8 mouse cellular contexts compared by ENCODE assay signal in genomic region chr2:53189811-53190210, GRCm38 (mm10). TPM values are rescaled to one million over a fixed set of nuclear protein-coding genes. Genes with fewer than 3 reads are reported as not detected.
DNase-seq lines count a peak whose midpoint lies in the region; ATAC-seq and TF ChIP-seq lines count a peak whose summit lies in the region.

No protein-coding gene starts in this region.

- H3K9ac ChIP-seq in kidney, embryonic 14.5 days (ENCODE audit: low read depth, low read length) = peak overlapping the region; percentile 92; the same call in 1 of the 2 replicates
- H3K9ac ChIP-seq in MEL (ENCODE audit: control insufficient read depth, low read depth, low read length, poor library complexity, severe bottlenecking) = peak overlapping the region; percentile 100
- H3K9ac ChIP-seq in intestine, embryonic 16.5 days (ENCODE audit: low read depth, low read length) = 0 out of 2 replicates have a peak overlapping the region, but pooled peaks have one; percentile 21

- H3K4me3 ChIP-seq in kidney, embryonic 14.5 days (ENCODE audit: low read length) = peak overlapping the region; percentile 69
- H3K4me3 ChIP-seq in MEL (ENCODE audit: control insufficient read depth in 1 of 2, insufficient read depth in 1 of 2, low read depth in 2 of 2, low read length in 2 of 2) (peak overlapping the region; percentile 39 to 94), myocyte (peak overlapping the region; percentile 98)
- peak overlapping the region; percentile 89 for H3K4me3 ChIP-seq in embryonic facial prominence, embryonic 10.5 days
- H3K4me3 ChIP-seq in intestine, embryonic 16.5 days (ENCODE audit: low read length) = no peak overlapping the region

- H3K79me2 ChIP-seq in MEL (ENCODE audit: control insufficient read depth, insufficient read depth, low read length, poor library complexity) (peaks cover 46% of the 10 kb centered on the region), myocyte (ENCODE audit: control insufficient read depth, insufficient read depth) (peaks cover 83% of the 10 kb centered on the region)

- H3K27ac ChIP-seq in kidney, embryonic 14.5 days (ENCODE audit: low read depth, low read length) = no peak overlapping the region
- no peak overlapping the region for H3K27ac ChIP-seq in MEL (ENCODE audit: control insufficient read depth, low read depth, low read length)
- H3K27ac ChIP-seq in embryonic facial prominence, embryonic 10.5 days (replicated peaks) = peak overlapping the region; percentile 95; the same call in 1 of the 2 replicates
- H3K27ac ChIP-seq in intestine, embryonic 16.5 days (ENCODE audit: low read length) = no peak overlapping the region

- no peak for TF ChIP-seq EP300 in MEL (IDR thresholded peaks at IDR 0.05; ENCODE audit: low read depth in 1 of 2, low read length in 2 of 2)

- H3K9me3 ChIP-seq in kidney, embryonic 14.5 days (ENCODE audit: control insufficient read depth, low read length) = no peaks in the 10 kb centered on the region
- no peaks in the 10 kb centered on the region for H3K9me3 ChIP-seq in MEL (replicated peaks; ENCODE audit: insufficient read depth, low read length)
- no peaks in the 10 kb centered on the region for H3K9me3 ChIP-seq in embryonic facial prominence, embryonic 10.5 days
- no peaks in the 10 kb centered on the region for H3K9me3 ChIP-seq in intestine, embryonic 16.5 days (ENCODE audit: control insufficient read depth, low read length)

- no peaks in the 10 kb centered on the region for H3K27me3 ChIP-seq in kidney, embryonic 14.5 days (ENCODE audit: control insufficient read depth, insufficient read depth, low read length)
- H3K27me3 ChIP-seq in MEL (ENCODE audit: control insufficient read depth in 1 of 2, insufficient read depth in 2 of 2, low read length in 2 of 2) = no peaks in the 10 kb centered on the region
- H3K27me3 ChIP-seq in embryonic facial prominence, embryonic 10.5 days (replicated peaks; ENCODE audit: low read depth, poor library complexity, severe bottlenecking) = no peaks in the 10 kb centered on the region
- H3K27me3 ChIP-seq in intestine, embryonic 16.5 days (replicated peaks; ENCODE audit: control insufficient read depth, insufficient read depth, low read length) = no peaks in the 10 kb centered on the region
- no peaks in the 10 kb centered on the region for H3K27me3 ChIP-seq in myocyte (ENCODE audit: control insufficient read depth, insufficient read depth, insufficient read length)

- no peak for ATAC-seq in kidney, embryonic 14.5 days (ENCODE audit: low FRiP score, low TSS enrichment)
- no peak for ATAC-seq in intestine, embryonic 16.5 days
- ATAC-seq in monocyte, adult 5-6 weeks (replicated peaks; ENCODE audit: insufficient number of reproducible peaks, low FRiP score, low TSS enrichment, poor library complexity, severe bottlenecking) = no peak

- no peak overlapping the region for H3ac ChIP-seq in myocyte (ENCODE audit: control insufficient read depth, insufficient read length)

- H3K4me1 ChIP-seq in kidney, embryonic 14.5 days (ENCODE audit: control insufficient read depth, insufficient read depth, low read length) = peaks cover 9% of the 10 kb centered on the region
- peaks cover 8 to 23% of the 10 kb centered on the region in 2 experiments for H3K4me1 ChIP-seq in MEL (ENCODE audit: control insufficient read depth in 1 of 2, insufficient read depth in 2 of 2, low read length in 2 of 2)
- peaks cover 26% of the 10 kb centered on the region for H3K4me1 ChIP-seq in embryonic facial prominence, embryonic 10.5 days
- H3K4me1 ChIP-seq in intestine, embryonic 16.5 days (ENCODE audit: control insufficient read depth, insufficient read depth, low read length) = peaks cover 7% of the 10 kb centered on the region

- DNase-seq in kidney, adult 18-20 months = no peak
- peak; percentile 53 for DNase-seq in MEL (ENCODE audit: low read depth, low spot score)
- DNase-seq in embryonic facial prominence, embryonic 10.5 days (ENCODE audit: low spot score) = peak; percentile 21
- DNase-seq in left cerebral cortex, adult 18-20 months (ENCODE audit: low spot score in 2 of 2) = no peak

- H3K4me2 ChIP-seq in kidney, embryonic 14.5 days (replicated peaks; ENCODE audit: low read depth, low read length) = peak overlapping the region; percentile 40
- H3K4me2 ChIP-seq in intestine, embryonic 16.5 days (ENCODE audit: low read depth, low read length) = peak overlapping the region; percentile 44
- H3K4me2 ChIP-seq in myocyte (ENCODE audit: low read depth) = peak overlapping the region; percentile 71

- no peak for TF ChIP-seq RAD21 in MEL (IDR thresholded peaks at IDR 0.05; ENCODE audit: low read depth, low read length)

- peaks cover 18% of the 10 kb centered on the region; the same call in 1 of the 2 replicates for H3K36me3 ChIP-seq in kidney, embryonic 14.5 days (ENCODE audit: control insufficient read depth, insufficient read depth, low read length)
- H3K36me3 ChIP-seq in MEL (ENCODE audit: control insufficient read depth in 1 of 2, insufficient read depth in 2 of 2, low read length in 2 of 2) = peaks cover 41 to 43% of the 10 kb centered on the region in 2 experiments
- peaks cover 61% of the 10 kb centered on the region for H3K36me3 ChIP-seq in embryonic facial prominence, embryonic 10.5 days (replicated peaks)
- H3K36me3 ChIP-seq in intestine, embryonic 16.5 days (ENCODE audit: control insufficient read depth, insufficient read depth, low read length) = no peaks in the 10 kb centered on the region
- peaks cover 22% of the 10 kb centered on the region for H3K36me3 ChIP-seq in myocyte (ENCODE audit: control insufficient read depth, insufficient read depth)

- 78% methylated on average over 3 of the region's 3 CpGs for WGBS in kidney, embryonic 14.5 days
- 67% methylated on average over 3 of the region's 3 CpGs for WGBS in embryonic facial prominence, embryonic 10.5 days
- WGBS in intestine, embryonic 16.5 days = 70% methylated on average over 3 of the region's 3 CpGs

- TF ChIP-seq POLR2A in MEL (IDR thresholded peaks at IDR 0.05; ENCODE audit: control insufficient read depth in 1 of 2, insufficient read depth in 1 of 2, low read depth in 1 of 2, low read length in 2 of 2, poor library complexity in 1 of 2) (no peak), myocyte (IDR thresholded peaks at IDR 0.05; ENCODE audit: insufficient read length, low read depth) (no peak)

- TF ChIP-seq CTCF in MEL (IDR thresholded peaks at IDR 0.05 in 2 of 3, conservative IDR thresholded peaks at IDR 0.05 in 1 of 3; ENCODE audit: control insufficient read depth in 1 of 3, insufficient read depth in 1 of 3, low read depth in 2 of 3, low read length in 3 of 3, poor library complexity in 1 of 3, severe bottlenecking in 1 of 3) = peak in 1 of 3 experiments; percentile 18; a peak in 2 of 6 replicates

TF ChIP-seq in MEL, 35 proteins besides CTCF, POLR2A, EP300 and RAD21 (continues in another document):
- TF ChIP-seq NELFE (IDR thresholded peaks at IDR 0.05; ENCODE audit: low read depth, low read length) (no peak), MXI1 (IDR thresholded peaks at IDR 0.05; ENCODE audit: low read depth, low read length) (no peak), USF1 (IDR thresholded peaks at IDR 0.05; ENCODE audit: low read depth, low read length) (no peak), MAFK (IDR thresholded peaks at IDR 0.05; ENCODE audit: borderline replicate concordance, low read depth, low read length) (no peak), USF2 (IDR thresholded peaks at IDR 0.05; ENCODE audit: borderline replicate concordance in 1 of 2, insufficient read depth in 1 of 2, low read depth in 1 of 2, low read length in 2 of 2) (no peak), MAX (IDR thresholded peaks at IDR 0.05; ENCODE audit: low read length) (no peak), CHD1 (IDR thresholded peaks at IDR 0.05; ENCODE audit: low read depth, low read length) (no peak), GATA1 (IDR thresholded peaks at IDR 0.05; ENCODE audit: low read depth, low read length) (no peak), ETS1 (IDR thresholded peaks at IDR 0.05; ENCODE audit: low read depth, low read length) (no peak)

TF ChIP-seq in myocyte, 11 proteins besides CTCF, POLR2A, EP300 and RAD21:
- TF ChIP-seq MAX (IDR thresholded peaks at IDR 0.05; ENCODE audit: low read depth) = no peak
- no peak for TF ChIP-seq CEBPB (IDR thresholded peaks at IDR 0.05; ENCODE audit: insufficient read depth, poor library complexity, severe bottlenecking)
- no peak for TF ChIP-seq USF1 (IDR thresholded peaks at IDR 0.05; ENCODE audit: low read depth)
- TF ChIP-seq MYOD1 (IDR thresholded peaks at IDR 0.05; ENCODE audit: control insufficient read depth in 1 of 3, insufficient read length in 2 of 3, low read depth in 2 of 3) = no peak
- TF ChIP-seq MYOG (IDR thresholded peaks at IDR 0.05; ENCODE audit: control insufficient read depth in 1 of 3, insufficient read depth in 1 of 3, insufficient read length in 2 of 3, low read depth in 2 of 3) = no peak
- no peak for TF ChIP-seq E2F4 (IDR thresholded peaks at IDR 0.05; ENCODE audit: insufficient read depth)
- TF ChIP-seq POLR2AphosphoS2 (IDR thresholded peaks at IDR 0.05; ENCODE audit: insufficient read length, low read depth) = no peak
- TF ChIP-seq TCF3 (IDR thresholded peaks at IDR 0.05; ENCODE audit: insufficient read length, low read depth) = no peak

RNA-seq across cellular contexts. Expression of gene Prpf40a, which starts 1.3 kb away (rescaled TPM):
- 223 and 231 TPM in 2 replicates for polyA plus RNA-seq in kidney, embryonic 14.5 days (2014; fragmentation: Nextera tagmentation; extraction: Ambion mirVana)
- 82.9 and 92.0 TPM in 2 replicates for total RNA-seq in MEL (2012; rRNA removed)
- polyA plus RNA-seq in MEL (2012; ENCODE audit: insufficient read depth in 1 of 2, insufficient read length in 2 of 2, low read depth in 1 of 2, low replicate concordance in 2 of 2, missing spikeins in 1 of 2) (10 to 100 TPM; 94.9 to 98.5 TPM), myocyte (2012; fragmentation: generic; extraction: Trizol) (14.2 TPM)
- 205 and 209 TPM in 2 replicates for polyA plus RNA-seq in embryonic facial prominence, embryonic 10.5 days (2016; fragmentation: Nextera tagmentation; extraction: Ambion mirVana)
- polyA plus RNA-seq in intestine, embryonic 16.5 days (2015; fragmentation: Nextera tagmentation; extraction: Ambion mirVana) = 120 and 126 TPM in 2 replicates
- 123 to 202 TPM (median 164 TPM) in 3 replicates for total RNA-seq in monocyte, adult 5-6 weeks (2017)
- total RNA-seq in left cerebral cortex, adult 18-20 months (2021) = 10 to 100 TPM; 34.7 to 39.9 TPM

RNA-seq across cellular contexts. Expression of gene Arl6ip6, which starts 1.7 kb away (rescaled TPM):
- polyA plus RNA-seq in kidney, embryonic 14.5 days (2014; fragmentation: Nextera tagmentation; extraction: Ambion mirVana) = 51.8 and 59.3 TPM in 2 replicates
- total RNA-seq in MEL (2012; rRNA removed) = 43.1 and 43.8 TPM in 2 replicates
- polyA plus RNA-seq in MEL (2012; ENCODE audit: insufficient read depth in 1 of 2, insufficient read length in 2 of 2, low read depth in 1 of 2, low replicate concordance in 2 of 2, missing spikeins in 1 of 2) (100 to 1,000 TPM in 1 of 2 experiments, 10 to 100 TPM in 1; 53.1 to 438 TPM), myocyte (2012; fragmentation: generic; extraction: Trizol) (8.0 TPM)
- 66.9 and 68.2 TPM in 2 replicates for polyA plus RNA-seq in embryonic facial prominence, embryonic 10.5 days (2016; fragmentation: Nextera tagmentation; extraction: Ambion mirVana)
- polyA plus RNA-seq in intestine, embryonic 16.5 days (2015; fragmentation: Nextera tagmentation; extraction: Ambion mirVana) = 34.6 and 35.3 TPM in 2 replicates
- total RNA-seq in monocyte, adult 5-6 weeks (2017) = 24.0 to 33.0 TPM (median 30.4 TPM) in 3 replicates
- total RNA-seq in left cerebral cortex, adult 18-20 months (2021) = 10 to 100 TPM; 11.6 to 12.8 TPM

Comparison
In these comparisons a context has a peak if more than half of its experiments do, and no peak if none do; other contexts are left out.
1. H3K9ac ChIP-seq: peak in every context shown above with its lines; median percentile 100 in MEL; 92 in kidney, embryonic 14.5 days; 21 in intestine, embryonic 16.5 days.
2. DNase-seq: peak in MEL (single experiment) and embryonic facial prominence, embryonic 10.5 days (single experiment); none in kidney, adult 18-20 months (single experiment) and left cerebral cortex, adult 18-20 months (0 of 2).
3. Peak in every context shown above with its lines, with median percentiles within 50 percentile points of each other: H3K4me2 ChIP-seq.